Mouse (Mus musculus) heart, embryonic 15.5 days (tissue): ENCODE measurements around the gene Glud1. TPM values are rescaled to one million over a fixed set of nuclear protein-coding genes. Genes with fewer than 3 reads are reported as not detected.
"Not testable (repeated sequence)": the region's sequence is repeated elsewhere in the genome, so short reads cannot be mapped to it uniquely, and the experiment has no call there.

Experiments used
- ATAC-seq: fragments of 200-750 bp; cut with Nextera tagmentation; replicated peaks from 2 replicates; pipeline ENCODE4 v1.8.0; 2017; ENCODE audit warnings: low read depth, moderate TSS enrichment; ENCODE audit not compliant: insufficient number of reproducible peaks, insufficient read depth, low FRiP score
- H3K27ac ChIP-seq: fragments of 300-500 bp; sonication (generic); 2 replicates; pipeline ENCODE4 v1.5.1; 2015; ENCODE audit warnings: mild to moderate bottlenecking, inconsistent platforms
- H3K27me3 ChIP-seq: fragments of 300-500 bp; sonication (generic); 2 replicates; pipeline ENCODE4 v1.6.1; 2015; ENCODE audit warnings: inconsistent platforms
- H3K36me3 ChIP-seq: fragments of 300-500 bp; sonication (generic); 2 replicates; pipeline ENCODE4 v1.6.1; 2015; ENCODE audit warnings: mild to moderate bottlenecking, inconsistent platforms
- H3K4me1 ChIP-seq: fragments of 300-500 bp; sonication (generic); replicated peaks from 2 replicates; pipeline ENCODE4 v1.6.1; 2015; ENCODE audit warnings: inconsistent platforms
- H3K4me2 ChIP-seq: fragments of 300-500 bp; sonication (generic); 2 replicates; pipeline ENCODE4 v1.6.1; 2015; ENCODE audit warnings: inconsistent platforms, mild to moderate bottlenecking, moderate library complexity
- H3K4me3 ChIP-seq: fragments of 300-500 bp; sonication (generic); 2 replicates; pipeline ENCODE4 v1.5.1; 2015; ENCODE audit warnings: mild to moderate bottlenecking, inconsistent platforms
- H3K9ac ChIP-seq: fragments of 300-500 bp; sonication (generic); 2 replicates; pipeline ENCODE4 v1.6.1; 2015; ENCODE audit warnings: mild to moderate bottlenecking, inconsistent platforms
- H3K9me3 ChIP-seq: fragments of 300-500 bp; sonication (generic); replicated peaks from 2 replicates; pipeline ENCODE4 v1.6.1; 2016; ENCODE audit warnings: inconsistent platforms
- WGBS: fragments of 180-500 bp; shearing (Covaris S2); methylation state at CpG from one replicate; pipeline ENCODE4 v1.1.7; 2015; ENCODE audit warnings: mixed read lengths; 5-methylcytosine and 5-hydroxymethylcytosine counted together
- polyA plus RNA-seq: library from polyadenylated mRNA; unstranded; fragments of >200 nt; fragmentation: Nextera tagmentation; extraction: Ambion mirVana; gene quantifications from 2 replicates; pipeline ENCODE4 v1.2.1, GENCODE M21; 2015

Gene Glud1
- polyA plus RNA-seq, 1 experiment from 2014 or later = 55.9 TPM

GRCm38 (mm10) chr14:34312339-34313048, 2.0 kb downstream of the Glud1 start:
- WGBS = 22% methylated on average over 6 of the region's 6 CpGs

GRCm38 (mm10) chr14:34313612-34314011, 3.1 kb downstream of the Glud1 start:
- Histone ChIP-seq H3K27ac (no peak overlapping the region), H3K4me1 (peaks cover 19% of the 10 kb centered on the region), H3K9ac (no peak overlapping the region), H3K27me3 (no peaks in the 10 kb centered on the region), H3K36me3 (no peaks in the 10 kb centered on the region), H3K9me3 (no peaks in the 10 kb centered on the region), H3K4me2 (0 out of 2 replicates have a peak overlapping the region, but pooled peaks have one; percentile 86), H3K4me3 (no peak overlapping the region)
- no peak for ATAC-seq
- WGBS = 53% methylated on average over 3 of the region's 3 CpGs

More at GRCm38 (mm10) chr14:34312339-34313048, 2.0 kb downstream of the Glud1 start:
- Histone ChIP-seq H3K9ac (peak overlapping the region; percentile 25; the same call in 1 of the 2 replicates), H3K27ac (no peak overlapping the region), H3K27me3 (no peaks in the 10 kb centered on the region), H3K4me3 (peak overlapping the region; percentile 95), H3K9me3 (no peaks in the 10 kb centered on the region), H3K36me3 (no peaks in the 10 kb centered on the region), H3K4me1 (peaks cover 19% of the 10 kb centered on the region), H3K4me2 (peak overlapping the region; percentile 86)
- ATAC-seq = no peak

GRCm38 (mm10) chr14:34314383-34314782, 3.9 kb downstream of the Glud1 start:
- H3K9me3 ChIP-seq, H3K27me3 ChIP-seq, H3K4me3 ChIP-seq, H3K9ac ChIP-seq, H3K4me2 ChIP-seq, H3K36me3 ChIP-seq, H3K27ac ChIP-seq, ATAC-seq: not testable (repeated sequence)
- WGBS = 85% methylated on average over 8 of the region's 8 CpGs
- H3K4me1 ChIP-seq = peaks cover 19% of the 10 kb centered on the region

GRCm38 (mm10) chr14:34314796-34315195, 4.3 kb downstream of the Glud1 start:
- Histone ChIP-seq H3K36me3 (peaks cover 3% of the 10 kb centered on the region), H3K9ac (no peak overlapping the region), H3K4me3 (no peak overlapping the region), H3K4me1 (peaks cover 18% of the 10 kb centered on the region), H3K4me2 (no peak overlapping the region), H3K9me3 (no peaks in the 10 kb centered on the region), H3K27me3 (no peaks in the 10 kb centered on the region), H3K27ac (no peak overlapping the region)
- ATAC-seq = no peak
- WGBS = 87% methylated on average over 3 of the region's 3 CpGs

GRCm38 (mm10) chr14:34316346-34316745, 5.8 kb downstream of the Glud1 start:
- no peaks in the 10 kb centered on the region for H3K27me3 ChIP-seq
- H3K27ac ChIP-seq = no peak overlapping the region
- ATAC-seq = no peak
- H3K4me2 ChIP-seq = no peak overlapping the region
- no peaks in the 10 kb centered on the region for H3K9me3 ChIP-seq
- peaks cover 11% of the 10 kb centered on the region for H3K36me3 ChIP-seq
- H3K4me3 ChIP-seq = no peak overlapping the region
- no peak overlapping the region for H3K9ac ChIP-seq
- H3K4me1 ChIP-seq = peaks cover 16% of the 10 kb centered on the region
- WGBS = 89% methylated on average over 2 of the region's 2 CpGs

- Histone ChIP-seq H3K27ac (no peak overlapping the region), H3K36me3 (peaks cover 16% of the 10 kb centered on the region), H3K9me3 (no peaks in the 10 kb centered on the region), H3K9ac (no peak overlapping the region), H3K27me3 (no peaks in the 10 kb centered on the region), H3K4me1 (peaks cover 9% of the 10 kb centered on the region), H3K4me2 (no peak overlapping the region), H3K4me3 (no peak overlapping the region)
- 85% methylated on average over 3 of the region's 3 CpGs for WGBS
- ATAC-seq = no peak
Observed at GRCm38 (mm10) chr14:34317431-34317830, 6.9 kb downstream of the Glud1 start.

GRCm38 (mm10) chr14:34318113-34318512, 7.6 kb downstream of the Glud1 start:
- Histone ChIP-seq H3K4me2 (no peak overlapping the region), H3K9ac (no peak overlapping the region), H3K4me3 (no peak overlapping the region), H3K4me1 (peaks cover 4% of the 10 kb centered on the region), H3K36me3 (peaks cover 21% of the 10 kb centered on the region), H3K9me3 (no peaks in the 10 kb centered on the region), H3K27me3 (no peaks in the 10 kb centered on the region), H3K27ac (no peak overlapping the region)
- no peak for ATAC-seq

GRCm38 (mm10) chr14:34323576-34324085, 13.1 kb downstream of the Glud1 start:
- Histone ChIP-seq H3K27me3 (no peaks in the 10 kb centered on the region), H3K36me3 (peaks cover 45% of the 10 kb centered on the region), H3K4me3 (no peak overlapping the region), H3K9ac (no peak overlapping the region), H3K4me1 (no peaks in the 10 kb centered on the region), H3K9me3 (no peaks in the 10 kb centered on the region), H3K27ac (no peak overlapping the region), H3K4me2 (no peak overlapping the region)
- WGBS = 95% methylated on average over 5 of the region's 5 CpGs
- ATAC-seq = no peak

GRCm38 (mm10) chr14:34326606-34327005, 16.1 kb downstream of the Glud1 start:
- H3K9ac ChIP-seq = no peak overlapping the region
- H3K9me3 ChIP-seq = no peaks in the 10 kb centered on the region
- 76% methylated on average over 3 of the region's 3 CpGs for WGBS
- no peaks in the 10 kb centered on the region for H3K4me1 ChIP-seq
- no peak for ATAC-seq
- H3K4me3 ChIP-seq = no peak overlapping the region
- peaks cover 56% of the 10 kb centered on the region for H3K36me3 ChIP-seq
- no peaks in the 10 kb centered on the region for H3K27me3 ChIP-seq
- no peak overlapping the region for H3K4me2 ChIP-seq
- H3K27ac ChIP-seq = no peak overlapping the region

- ATAC-seq = no peak
- H3K36me3 ChIP-seq = peaks cover 57% of the 10 kb centered on the region
- WGBS = 79% methylated on average over 1 of the region's 1 CpGs
Observed at GRCm38 (mm10) chr14:34327618-34328017, 17.1 kb downstream of the Glud1 start.

GRCm38 (mm10) chr14:34330657-34331158, 20.2 kb downstream of the Glud1 start:
- H3K4me2 ChIP-seq = no peak overlapping the region
- H3K36me3 ChIP-seq = peaks cover 61% of the 10 kb centered on the region
- ATAC-seq = no peak
- H3K27ac ChIP-seq = no peak overlapping the region
- no peaks in the 10 kb centered on the region for H3K4me1 ChIP-seq
- no peak overlapping the region for H3K9ac ChIP-seq
- 91% methylated on average over 9 of the region's 9 CpGs for WGBS
- no peaks in the 10 kb centered on the region for H3K9me3 ChIP-seq
- no peaks in the 10 kb centered on the region for H3K27me3 ChIP-seq
- no peak overlapping the region for H3K4me3 ChIP-seq

More at GRCm38 (mm10) chr14:34327618-34328017, 17.1 kb downstream of the Glud1 start:
- Histone ChIP-seq H3K27me3 (no peaks in the 10 kb centered on the region), H3K4me3 (no peak overlapping the region), H3K9ac (no peak overlapping the region), H3K27ac (no peak overlapping the region), H3K4me1 (no peaks in the 10 kb centered on the region), H3K4me2 (no peak overlapping the region), H3K9me3 (no peaks in the 10 kb centered on the region)

GRCm38 (mm10) chr14:34331886-34332285, 21.4 kb downstream of the Glud1 start:
- 89% methylated on average over 3 of the region's 3 CpGs for WGBS
- H3K36me3 ChIP-seq = peaks cover 71% of the 10 kb centered on the region
- H3K27ac ChIP-seq = no peak overlapping the region

More at GRCm38 (mm10) chr14:34331886-34332285, 21.4 kb downstream of the Glud1 start:
- no peaks in the 10 kb centered on the region for H3K4me1 ChIP-seq
- no peaks in the 10 kb centered on the region for H3K9me3 ChIP-seq
- no peaks in the 10 kb centered on the region for H3K27me3 ChIP-seq
- no peak overlapping the region for H3K4me2 ChIP-seq
- ATAC-seq = no peak
- no peak overlapping the region for H3K4me3 ChIP-seq
- no peak overlapping the region for H3K9ac ChIP-seq
